Mouse (Mus musculus): ENCODE data around the gene Mia3.
A peak's percentile ranks its signal among the peaks of the same experiment; 100 is the strongest.
"Not testable (repeated sequence)": the region's sequence is repeated elsewhere in the genome, so short reads cannot be mapped to it uniquely, and the experiment has no call there.

Mia3 gene

DNA sequence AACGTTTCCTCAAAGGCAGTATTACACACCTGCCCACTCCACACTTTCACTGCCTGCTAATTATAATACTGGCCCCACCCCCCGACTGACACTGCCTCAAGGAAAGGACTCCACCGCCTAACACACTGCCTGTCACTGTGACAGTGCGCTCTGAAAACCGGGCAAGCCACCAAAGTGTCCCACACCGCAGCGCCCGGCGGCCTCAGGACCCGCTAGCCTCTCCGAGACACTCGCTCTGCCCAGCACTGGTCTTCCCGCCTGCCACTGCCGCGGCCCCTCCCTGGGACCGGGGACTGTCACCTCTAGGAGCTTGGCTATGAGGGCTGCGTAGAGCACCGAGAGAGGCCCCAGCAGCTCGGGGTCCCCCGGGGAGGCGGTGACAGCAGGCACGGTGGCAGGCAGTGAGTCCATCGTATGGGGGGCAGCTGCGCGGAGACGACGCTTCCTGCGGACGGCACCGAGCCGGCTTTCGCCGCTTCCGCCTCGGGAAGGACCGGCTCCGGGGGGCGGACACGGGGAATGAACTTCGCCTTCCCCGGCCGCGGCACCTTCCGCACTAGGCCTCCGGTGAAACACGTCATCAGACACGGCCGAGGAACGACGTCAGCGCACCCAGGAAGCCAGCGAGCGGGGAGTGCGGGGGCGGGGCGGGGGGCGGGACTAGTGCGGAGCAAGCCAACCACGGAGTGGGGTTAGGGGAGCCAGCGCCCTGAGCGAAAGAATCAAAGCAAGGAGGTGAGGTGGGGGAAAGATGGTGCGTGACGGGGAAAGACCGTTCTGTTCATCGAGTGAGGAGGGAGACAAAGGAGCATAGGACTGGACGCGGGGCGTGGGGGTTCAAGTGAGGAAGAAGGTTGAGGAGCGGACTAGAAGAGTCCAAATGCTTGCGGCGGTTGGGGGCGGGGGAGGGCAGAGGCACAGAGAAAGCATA, 24.2 kb downstream of the Mia3 start:
- peak; percentile 93 to 96 for DNase-seq

DNA sequence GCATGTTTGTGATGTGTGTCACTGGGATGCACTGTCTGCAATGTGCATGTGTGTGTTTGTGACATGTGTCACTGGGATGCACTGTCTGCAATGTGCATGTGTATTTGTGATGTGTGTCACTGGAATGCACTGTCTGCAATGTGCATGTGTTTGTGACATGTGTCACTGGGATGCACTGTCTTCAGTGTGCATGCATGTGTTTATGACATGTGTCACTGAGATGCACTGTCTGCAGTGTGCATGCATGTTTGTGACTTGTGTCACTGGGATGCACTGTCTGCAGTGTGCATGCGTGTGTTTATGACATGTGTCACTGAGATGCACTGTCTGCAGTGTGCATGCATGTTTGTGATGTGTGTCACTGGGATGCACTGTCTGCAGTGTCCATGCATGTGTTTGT, 26.5 kb downstream of the Mia3 start:
- DNase-seq, result not testable (repeated sequence)

DNA sequence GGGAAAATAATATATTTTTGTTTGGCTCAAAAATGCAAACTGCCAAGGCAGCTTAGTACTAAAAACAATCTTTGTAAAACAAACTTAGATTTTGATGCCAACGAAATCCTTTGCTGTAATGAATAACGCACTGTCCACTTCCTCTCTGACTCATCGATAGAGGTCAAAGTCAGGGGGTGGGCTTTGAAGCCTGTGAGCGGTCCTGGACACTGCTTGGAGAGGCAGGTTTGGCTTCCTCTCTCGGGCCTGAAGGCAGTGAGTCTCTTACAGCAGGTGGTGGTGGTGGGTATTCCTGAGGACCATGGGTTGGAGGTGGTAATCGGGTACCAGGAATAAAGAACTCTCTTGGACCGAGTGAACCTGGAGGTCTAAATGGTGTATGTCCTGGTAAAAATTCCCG, 42.2 kb downstream of the Mia3 start:
- DNase-seq, result no peak

DNA sequence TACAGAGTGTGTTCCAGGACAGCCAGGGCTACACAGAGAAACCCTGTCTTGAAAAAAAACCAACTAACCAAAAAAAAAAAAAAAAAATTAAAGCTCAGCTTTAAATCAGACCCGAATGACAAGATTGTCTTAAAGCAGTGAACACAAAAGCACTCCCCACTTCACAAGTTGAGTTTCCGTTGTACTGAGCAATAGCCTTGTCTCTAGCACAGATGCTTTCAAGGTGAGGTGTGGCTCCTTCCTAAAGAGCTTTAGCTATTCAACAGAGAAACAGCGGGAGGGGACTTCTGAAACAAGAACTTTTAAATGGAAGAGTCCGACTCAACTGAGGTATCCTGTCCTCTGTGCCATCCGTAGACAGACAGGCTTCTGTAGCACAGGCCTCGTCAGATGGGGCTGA, 44.9 kb downstream of the Mia3 start:
- no peak for DNase-seq

DNA sequence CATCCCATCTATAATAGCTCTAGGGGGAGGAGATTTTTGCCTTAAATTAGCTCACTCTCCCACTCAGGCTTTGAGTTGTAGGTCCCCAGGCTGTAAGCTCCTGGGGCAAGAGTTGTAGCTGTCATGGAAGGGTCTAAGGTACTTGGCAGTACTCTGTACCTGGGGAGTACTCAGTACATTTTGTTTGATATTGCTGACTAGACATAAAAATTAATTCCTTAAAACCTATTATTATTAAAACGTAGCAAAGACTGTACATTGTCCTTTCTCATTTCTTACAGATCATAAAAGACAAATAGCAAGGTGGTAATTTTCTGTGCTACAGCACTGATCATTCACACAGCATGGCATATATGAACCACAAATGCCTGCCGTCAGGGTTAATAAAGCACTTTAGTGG, 45.4 kb downstream of the Mia3 start:
- DNase-seq, result no peak

DNA sequence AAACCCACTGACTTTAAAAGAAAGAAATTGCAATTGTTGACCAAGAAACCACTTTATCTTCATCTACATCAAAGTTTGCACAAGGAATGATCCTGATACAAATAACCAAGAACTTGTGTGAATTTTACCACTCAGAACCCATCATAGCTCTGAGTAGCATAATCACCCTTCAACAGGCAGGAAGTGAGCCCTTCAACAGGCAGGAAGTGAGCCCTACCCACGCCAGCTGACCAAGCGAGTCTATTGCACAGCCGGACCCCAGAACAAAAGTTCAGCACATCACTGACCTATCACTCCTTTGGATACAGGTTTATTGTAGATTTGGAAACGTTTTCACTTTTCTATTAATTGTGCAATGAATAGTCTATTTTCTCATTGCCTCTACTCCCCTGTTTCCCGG, 46.9 kb downstream of the Mia3 start:
- DNase-seq, result not testable (repeated sequence)

DNA sequence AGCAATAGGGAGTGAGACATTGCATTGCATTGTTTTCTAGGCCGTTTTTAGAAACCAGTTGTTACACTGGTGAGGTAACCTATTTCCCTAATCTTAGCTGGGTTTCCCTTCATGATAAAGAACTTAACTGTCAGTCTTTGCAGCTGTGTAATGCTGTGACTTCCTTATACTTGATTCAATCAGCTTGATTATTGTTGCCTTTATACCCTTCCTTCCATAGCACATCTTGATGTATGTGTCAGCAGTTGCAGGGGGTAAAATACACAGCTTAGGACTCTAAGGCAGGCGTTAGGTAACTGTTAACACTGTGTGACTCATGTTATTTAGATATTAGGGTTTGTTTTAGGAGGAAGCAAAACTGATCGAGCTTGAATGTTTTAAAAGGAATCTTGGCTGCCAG, 48.6 kb downstream of the Mia3 start:
- no peak for DNase-seq

DNA sequence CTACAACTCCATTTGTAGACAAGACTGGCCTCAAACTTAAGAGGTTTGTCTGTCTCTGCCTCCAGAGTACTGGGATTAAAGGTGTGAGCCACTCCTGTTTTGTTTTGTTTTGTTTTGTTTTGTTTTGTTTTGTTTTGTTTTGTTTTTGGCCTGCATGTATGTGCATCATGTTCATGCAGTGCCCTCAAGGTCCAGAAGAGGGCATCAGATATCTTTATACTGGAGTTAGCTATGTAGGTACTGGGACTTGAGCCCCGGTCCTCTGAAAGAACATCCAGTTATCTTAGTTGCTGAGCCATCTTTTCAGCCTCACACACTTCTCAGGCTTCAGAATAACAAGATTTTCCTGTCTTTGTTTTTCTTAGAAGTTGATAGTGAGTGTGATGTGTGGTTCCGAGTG, 53.6 kb downstream of the Mia3 start:
- DNase-seq, result peak in 1 of 2 experiments; percentile 18

DNA sequence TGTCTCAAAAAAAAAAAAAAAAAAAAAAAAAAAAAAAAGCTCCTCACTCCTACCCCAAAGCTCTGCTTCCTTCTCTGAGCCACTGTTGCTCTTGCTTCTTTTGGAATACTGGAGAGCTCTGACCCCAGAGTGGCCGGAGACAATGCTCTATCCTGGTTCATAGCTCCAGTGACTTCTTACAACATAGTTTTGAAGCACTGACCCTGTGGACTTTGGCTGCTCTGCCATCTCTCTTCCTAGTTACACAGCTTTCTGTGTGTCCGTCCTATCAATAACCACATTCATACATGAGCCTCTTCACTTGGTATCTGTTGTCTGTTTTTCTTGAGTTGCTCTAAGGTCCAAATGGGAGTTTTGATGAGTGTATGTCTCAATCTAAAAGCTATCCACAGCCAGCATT, 57.3 kb downstream of the Mia3 start:
- no peak for DNase-seq

DNA sequence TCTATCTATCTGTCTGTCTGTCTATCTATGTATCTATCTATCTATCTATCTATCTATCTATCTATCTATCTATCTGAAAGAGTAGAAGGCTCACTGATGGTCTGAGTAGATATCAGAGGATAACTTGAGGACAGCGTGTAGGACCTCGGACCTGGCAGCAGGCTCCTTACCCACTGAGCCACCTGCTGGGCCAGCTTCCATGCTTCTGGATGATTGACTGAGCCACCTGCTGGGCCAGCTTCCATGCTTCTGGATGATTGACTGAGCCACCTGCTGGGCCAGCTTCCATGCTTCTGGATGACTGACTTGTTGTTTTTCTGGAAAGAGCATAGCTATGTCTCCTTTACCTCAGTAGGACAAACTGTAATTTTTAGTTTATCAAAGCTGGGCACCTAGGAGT, 59.8 kb downstream of the Mia3 start:
- DNase-seq, result not testable (repeated sequence)

DNA sequence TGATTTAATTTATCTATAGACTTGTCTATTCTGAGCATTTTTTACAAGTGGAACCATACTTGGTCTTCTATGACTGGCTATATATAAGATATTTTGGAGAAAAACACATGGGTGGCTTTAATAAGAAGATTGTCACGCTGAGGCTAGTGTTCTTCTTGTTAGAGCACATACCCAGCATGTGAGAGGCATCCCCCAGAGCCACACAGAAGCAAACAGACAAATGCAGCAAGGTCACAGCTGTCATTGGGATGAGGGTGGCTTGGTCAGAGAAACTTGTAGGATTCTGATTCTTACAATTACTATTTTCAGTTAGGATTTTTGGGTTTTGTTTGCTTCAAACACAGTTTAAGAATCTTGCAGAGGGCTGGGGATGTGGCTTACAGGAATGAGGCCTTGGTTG, 60.9 kb downstream of the Mia3 start:
- no peak for DNase-seq

DNA sequence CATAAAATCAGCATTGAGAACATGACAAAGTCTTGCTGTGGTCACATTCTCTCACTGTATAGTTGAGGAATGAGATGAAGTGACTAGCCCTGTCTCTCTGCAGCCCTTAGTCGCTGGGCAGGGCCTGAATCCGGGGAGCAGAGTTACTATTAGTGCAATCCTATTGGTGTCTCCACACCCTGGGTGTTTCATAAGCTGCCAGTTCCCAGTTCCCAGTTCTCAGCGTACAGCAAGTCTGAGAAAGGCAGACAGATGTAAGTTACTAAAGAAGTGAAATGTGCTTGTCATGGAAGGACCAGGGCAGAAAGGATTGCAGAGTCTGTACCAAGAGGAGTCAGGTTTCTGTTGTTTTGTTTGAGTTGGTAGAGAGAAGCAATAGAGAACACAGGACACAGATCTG, 61.8 kb downstream of the Mia3 start:
- no peak for DNase-seq

DNA sequence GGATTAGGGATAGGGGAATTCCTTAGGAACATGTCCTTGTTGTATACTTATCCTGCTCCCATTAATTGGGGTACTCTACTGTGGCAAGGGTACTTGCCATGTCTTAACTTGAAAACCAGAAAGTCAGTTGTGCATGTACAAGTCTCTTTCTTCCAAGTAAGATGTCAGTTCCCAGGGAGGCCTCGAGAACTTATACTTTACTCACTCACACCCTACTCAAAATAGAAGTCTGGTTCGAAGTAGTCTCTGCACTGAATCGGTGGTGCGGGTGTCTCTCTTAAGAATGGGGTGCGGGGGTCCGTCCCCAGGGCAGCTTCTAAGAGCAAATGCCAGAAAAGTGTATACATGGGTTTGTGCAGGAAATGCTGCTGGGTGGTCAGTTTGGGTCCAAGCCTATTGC, 70.2 kb downstream of the Mia3 start:
- peak; percentile 94 to 96 for DNase-seq

DNA sequence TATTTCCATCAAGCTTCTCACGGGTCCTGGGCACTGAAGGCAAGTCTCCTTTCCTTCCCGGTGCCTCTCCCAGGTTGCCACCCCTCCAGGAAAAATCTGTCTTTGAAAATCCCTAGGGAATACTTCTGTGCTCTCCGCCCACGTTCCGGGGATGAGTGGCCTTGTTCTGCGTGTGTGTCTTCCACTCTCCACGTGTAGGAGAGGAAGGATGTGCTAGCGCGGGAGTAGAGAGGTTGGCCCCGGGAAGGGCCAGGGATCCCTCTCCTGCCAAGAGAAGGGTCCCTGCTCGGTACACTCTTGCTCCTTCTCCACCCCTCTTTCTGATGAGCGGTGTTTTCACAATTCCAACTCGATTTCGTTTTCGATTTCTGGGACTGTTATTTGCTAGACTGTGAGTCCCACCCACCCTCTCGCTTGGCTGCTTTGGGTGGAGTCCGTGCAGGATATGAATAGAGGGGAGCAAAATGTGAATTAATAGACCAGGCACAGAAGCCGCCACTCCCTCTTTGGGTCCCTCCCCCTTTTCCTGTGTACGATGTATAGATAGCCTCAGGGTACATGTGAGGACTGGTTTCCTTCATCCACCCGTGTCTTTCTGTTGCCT, 71.4 kb downstream of the Mia3 start:
- peak; percentile 38 to 57 for DNase-seq

DNA sequence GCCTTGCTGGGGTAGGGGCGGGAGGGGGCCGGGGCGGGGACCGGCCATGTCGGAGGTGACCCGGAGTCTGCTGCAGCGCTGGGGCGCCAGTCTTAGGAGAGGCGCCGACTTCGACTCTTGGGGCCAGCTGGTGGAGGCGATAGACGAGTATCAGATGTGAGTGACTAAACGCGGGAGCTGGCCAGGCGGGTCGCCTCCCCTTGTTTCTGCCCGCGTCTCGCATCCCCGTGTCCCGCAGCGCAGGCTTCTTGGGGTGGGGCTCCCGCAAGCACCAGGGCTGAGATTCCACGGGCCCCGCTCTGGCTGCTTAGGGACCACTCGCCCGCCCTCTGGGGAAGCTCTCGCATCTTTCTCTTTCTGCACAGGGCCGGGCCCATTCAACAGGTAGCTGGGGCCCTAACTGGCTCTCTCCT, 71.9 kb downstream of the Mia3 start:
- peak in 1 of 2 experiments; percentile 65 for DNase-seq

DNA sequence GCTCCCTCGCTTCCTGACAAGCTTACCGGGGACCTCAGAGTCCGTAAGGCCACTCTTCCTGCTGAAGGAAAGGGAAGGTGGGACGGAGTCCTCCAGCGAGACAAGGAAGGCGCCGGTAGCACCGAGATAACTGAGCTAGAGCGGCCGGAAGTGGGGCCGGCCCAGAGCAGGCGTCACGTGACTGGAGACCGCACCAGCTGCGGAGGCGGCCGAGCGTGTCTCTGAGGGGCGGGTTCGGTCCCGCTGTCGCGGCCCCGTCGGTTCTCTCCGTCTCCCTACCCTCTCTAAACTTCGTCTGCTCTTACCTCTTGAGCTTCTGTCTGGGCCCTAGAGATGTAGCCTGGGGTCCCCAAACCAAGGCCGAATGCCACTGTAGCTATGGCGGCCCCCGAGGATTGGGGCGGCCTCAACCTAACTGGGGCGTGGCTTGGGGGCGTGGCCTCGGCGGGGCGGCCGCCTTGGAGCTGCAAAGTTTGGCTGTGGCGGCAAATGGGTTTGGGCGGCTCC, 72.4 kb downstream of the Mia3 start, which contains the start of gene Brox:
Gene Brox, minus strand, starts transcription at position 393 of the 507 bp plus-strand sequence.
- peak; percentile 96 to 97 for DNase-seq

DNA sequence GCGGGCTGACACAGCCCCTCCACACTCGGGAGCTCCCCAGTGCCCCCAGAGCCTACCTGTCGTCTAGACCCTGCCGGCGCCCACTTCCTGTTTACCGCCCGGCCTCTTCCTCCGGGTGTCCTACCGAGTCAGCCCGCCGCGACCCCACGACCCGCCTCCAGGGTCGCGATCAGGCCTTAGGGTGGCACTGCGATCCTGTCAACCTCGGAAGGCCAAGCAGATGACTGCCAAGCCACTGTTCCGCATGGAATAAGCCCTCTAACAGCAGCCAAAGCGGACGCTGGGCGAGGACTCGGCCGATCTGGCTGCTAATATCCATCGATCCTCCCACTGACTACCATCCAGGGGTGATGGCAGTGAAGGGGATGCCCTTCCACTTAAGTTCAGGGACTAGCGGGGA, 72.9 kb downstream of the Mia3 start, which contains the start of gene Aida:
Gene Aida, plus strand, starts transcription at position 126 of the 400 bp plus-strand sequence.
- DNase-seq, result peak; percentile 39 to 76

DNA sequence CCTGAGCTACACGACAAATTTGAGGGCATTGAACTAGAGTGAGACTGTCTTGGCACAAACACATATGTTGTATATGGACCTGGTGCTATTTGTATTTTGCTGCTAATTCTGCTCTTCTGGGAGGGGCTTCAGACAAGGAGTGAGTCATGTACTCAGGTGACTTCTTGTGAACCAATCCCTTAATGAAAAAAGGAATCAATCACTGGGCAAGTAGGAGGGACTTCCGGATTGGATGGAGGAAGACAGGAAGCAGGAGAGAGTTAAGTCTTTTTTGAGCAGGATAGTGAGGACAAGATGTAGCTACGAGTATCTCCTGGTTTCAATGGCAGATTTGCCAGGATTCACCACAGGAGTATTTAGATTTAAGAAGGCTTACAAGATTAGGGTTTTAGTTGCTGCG, 79.8 kb downstream of the Mia3 start:
- no peak for DNase-seq

DNA sequence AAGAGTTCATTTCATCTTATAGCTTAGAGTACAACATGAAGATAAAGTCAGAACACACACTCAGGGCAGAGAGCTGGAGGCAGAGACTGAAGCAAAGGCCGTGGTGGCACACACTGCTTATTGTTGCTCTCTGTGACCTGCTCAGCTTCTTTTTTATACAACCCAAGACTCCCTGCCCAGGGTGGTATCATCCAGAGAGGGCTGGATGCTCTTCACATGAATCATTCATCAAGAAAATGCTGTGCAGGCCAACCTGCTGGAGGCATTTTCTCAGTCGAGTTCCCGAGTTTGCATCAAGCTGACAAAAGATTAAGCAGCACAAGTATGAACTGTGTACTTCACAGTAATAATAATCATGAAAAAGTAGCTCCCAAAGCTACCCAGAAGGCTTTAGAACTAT, 81.0 kb downstream of the Mia3 start:
- no peak for DNase-seq
